Mouse (Mus musculus): ENCODE results near the gene Mapre3. TPM values are rescaled to one million over a fixed set of nuclear protein-coding genes. Genes with fewer than 3 reads are reported as not detected.

Gene Mapre3
- polyA plus RNA-seq, 1 experiment from 2014 or later: 40.5 TPM

DNA sequence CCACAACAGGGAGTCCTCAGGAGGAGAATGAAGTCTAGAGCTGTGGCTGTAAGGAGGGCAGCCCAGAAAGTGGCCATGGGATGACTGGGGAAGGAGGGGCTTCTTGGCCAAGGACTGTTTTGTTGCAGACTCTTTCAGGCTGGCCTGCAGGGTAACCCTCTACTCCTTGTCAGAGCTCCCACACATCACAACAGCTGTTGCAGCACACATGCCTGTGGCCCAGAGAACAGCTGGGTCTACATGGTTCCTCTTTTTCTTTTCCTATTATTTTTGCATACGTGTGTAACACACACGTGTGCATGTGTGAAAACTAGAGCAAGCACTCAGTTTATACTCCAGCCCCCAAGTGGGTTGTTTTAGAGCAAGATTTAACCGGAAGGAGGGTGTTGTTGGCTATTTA lies 52.4 kb downstream of the Mapre3 start:
- H3K4me1 ChIP-seq (ENCODE audit: control insufficient read depth, insufficient read depth, low read length): peaks cover 7% of the 10 kb centered on the region
- no peak overlapping the region for H3K4me3 ChIP-seq (ENCODE audit: low read depth, low read length)
- WGBS: 89% methylated on average over 3 of the region's 3 CpGs
- no peak overlapping the region for H3K4me2 ChIP-seq
- H3K36me3 ChIP-seq (ENCODE audit: control insufficient read depth, insufficient read depth, low read length): peaks cover 5% of the 10 kb centered on the region
- DNase-seq (ENCODE audit: low spot score, missing footprints): no peak
- H3K27me3 ChIP-seq (ENCODE audit: control insufficient read depth, insufficient read depth, low read length): no peaks in the 10 kb centered on the region
- H3K9ac ChIP-seq (ENCODE audit: low read length): no peak overlapping the region
- no peaks in the 10 kb centered on the region for H3K9me3 ChIP-seq (ENCODE audit: control insufficient read depth, low read length)
- no peak for ATAC-seq (ENCODE audit: low FRiP score)
- H3K27ac ChIP-seq (ENCODE audit: low read depth, low read length): no peak overlapping the region

- no peak for DNase-seq (ENCODE audit: low spot score, missing footprints)
- H3K36me3 ChIP-seq (ENCODE audit: control insufficient read depth, insufficient read depth, low read length): peaks cover 10% of the 10 kb centered on the region
- H3K9me3 ChIP-seq (ENCODE audit: control insufficient read depth, low read length): no peaks in the 10 kb centered on the region
- peaks cover 7% of the 10 kb centered on the region for H3K4me1 ChIP-seq (ENCODE audit: control insufficient read depth, insufficient read depth, low read length)
- H3K27ac ChIP-seq (ENCODE audit: low read depth, low read length): no peak within 1 kb of the TSS
- WGBS: 93% methylated on average over 3 of the region's 3 CpGs
- H3K9ac ChIP-seq (ENCODE audit: low read length): no peak within 1 kb of the TSS
- no peak within 1 kb of the TSS for H3K4me3 ChIP-seq (ENCODE audit: low read depth, low read length)
- no peaks in the 10 kb centered on the region for H3K27me3 ChIP-seq (ENCODE audit: control insufficient read depth, insufficient read depth, low read length)
- ATAC-seq (ENCODE audit: low FRiP score): no peak
- H3K4me2 ChIP-seq: no peak within 1 kb of the TSS
These were observed 53.3 kb downstream of the Mapre3 start, which contains the start of gene Tmem214 for GRCm38 (mm10) chr5:30867712-30868111. Gene Tmem214, plus strand, starts transcription at chr5:30868012.

GRCm38 (mm10) chr5:30868981-30869380 lies 54.5 kb downstream of the Mapre3 start:
- DNase-seq (ENCODE audit: low spot score, missing footprints): peak; percentile 95
- no peak overlapping the region for H3K27ac ChIP-seq (ENCODE audit: low read depth, low read length)
- no peaks in the 10 kb centered on the region for H3K9me3 ChIP-seq (ENCODE audit: control insufficient read depth, low read length)
- peak overlapping the region; percentile 88 for H3K9ac ChIP-seq (ENCODE audit: low read length)
- H3K4me3 ChIP-seq (ENCODE audit: low read depth, low read length): peak overlapping the region; percentile 94
- WGBS: 24% methylated on average over 9 of the region's 9 CpGs
- H3K4me2 ChIP-seq: peak overlapping the region; percentile 72
- H3K4me1 ChIP-seq (ENCODE audit: control insufficient read depth, insufficient read depth, low read length): peaks cover 7% of the 10 kb centered on the region
- no peaks in the 10 kb centered on the region for H3K27me3 ChIP-seq (ENCODE audit: control insufficient read depth, insufficient read depth, low read length)
- peak; percentile 49 for ATAC-seq (ENCODE audit: low FRiP score)
- H3K36me3 ChIP-seq (ENCODE audit: control insufficient read depth, insufficient read depth, low read length): peaks cover 16% of the 10 kb centered on the region

- Histone ChIP-seq H3K36me3 (ENCODE audit: control insufficient read depth, insufficient read depth, low read length) (peaks cover 20% of the 10 kb centered on the region), H3K4me3 (ENCODE audit: low read depth, low read length) (peak overlapping the region; percentile 94), H3K4me2 (peak overlapping the region; percentile 72), H3K27me3 (ENCODE audit: control insufficient read depth, insufficient read depth, low read length) (no peaks in the 10 kb centered on the region), H3K27ac (ENCODE audit: low read depth, low read length) (no peak overlapping the region), H3K4me1 (ENCODE audit: control insufficient read depth, insufficient read depth, low read length) (peaks cover 7% of the 10 kb centered on the region), H3K9ac (ENCODE audit: low read length) (peak overlapping the region; percentile 88), H3K9me3 (ENCODE audit: control insufficient read depth, low read length) (no peaks in the 10 kb centered on the region)
- under 1% methylated on average over 63 of the region's 63 CpGs for WGBS
- ATAC-seq (ENCODE audit: low FRiP score) (peak; percentile 92), DNase-seq (ENCODE audit: low spot score, missing footprints) (peak; percentile 98)
These were observed 55.1 kb downstream of the Mapre3 start for GRCm38 (mm10) chr5:30869405-30870130.

GRCm38 (mm10) chr5:30870131-30870406 lies 55.6 kb downstream of the Mapre3 start:
- H3K36me3 ChIP-seq (ENCODE audit: control insufficient read depth, insufficient read depth, low read length): peaks cover 20% of the 10 kb centered on the region

GRCm38 (mm10) chr5:30872574-30872973 lies 58.1 kb downstream of the Mapre3 start:
- Histone ChIP-seq H3K4me3 (ENCODE audit: low read depth, low read length) (no peak overlapping the region), H3K36me3 (ENCODE audit: control insufficient read depth, insufficient read depth, low read length) (peaks cover 36% of the 10 kb centered on the region), H3K9ac (ENCODE audit: low read length) (no peak overlapping the region), H3K27me3 (ENCODE audit: control insufficient read depth, insufficient read depth, low read length) (no peaks in the 10 kb centered on the region), H3K4me1 (ENCODE audit: control insufficient read depth, insufficient read depth, low read length) (peaks cover 7% of the 10 kb centered on the region), H3K9me3 (ENCODE audit: control insufficient read depth, low read length) (no peaks in the 10 kb centered on the region), H3K4me2 (no peak overlapping the region), H3K27ac (ENCODE audit: low read depth, low read length) (no peak overlapping the region)
- WGBS: 87% methylated on average over 9 of the region's 9 CpGs
- DNase-seq (ENCODE audit: low spot score, missing footprints) (no peak), ATAC-seq (ENCODE audit: low FRiP score) (no peak)

More at GRCm38 (mm10) chr5:30870131-30870406, 55.6 kb downstream of the Mapre3 start:
- Histone ChIP-seq H3K4me2 (peak overlapping the region; percentile 72), H3K27me3 (ENCODE audit: control insufficient read depth, insufficient read depth, low read length) (no peaks in the 10 kb centered on the region), H3K9me3 (ENCODE audit: control insufficient read depth, low read length) (no peaks in the 10 kb centered on the region), H3K4me1 (ENCODE audit: control insufficient read depth, insufficient read depth, low read length) (peaks cover 7% of the 10 kb centered on the region), H3K9ac (ENCODE audit: low read length) (peak overlapping the region; percentile 88), H3K4me3 (ENCODE audit: low read depth, low read length) (peak overlapping the region; percentile 94), H3K27ac (ENCODE audit: low read depth, low read length) (no peak overlapping the region)
- DNase-seq (ENCODE audit: low spot score, missing footprints) (no peak), ATAC-seq (ENCODE audit: low FRiP score) (no peak)
- WGBS: 32% methylated on average over 2 of the region's 2 CpGs

- Histone ChIP-seq H3K36me3 (ENCODE audit: control insufficient read depth, insufficient read depth, low read length) (peaks cover 38% of the 10 kb centered on the region), H3K27ac (ENCODE audit: low read depth, low read length) (no peak overlapping the region), H3K4me3 (ENCODE audit: low read depth, low read length) (no peak overlapping the region), H3K27me3 (ENCODE audit: control insufficient read depth, insufficient read depth, low read length) (no peaks in the 10 kb centered on the region), H3K9me3 (ENCODE audit: control insufficient read depth, low read length) (no peaks in the 10 kb centered on the region), H3K4me2 (no peak overlapping the region), H3K9ac (ENCODE audit: low read length) (no peak overlapping the region), H3K4me1 (ENCODE audit: control insufficient read depth, insufficient read depth, low read length) (peaks cover 7% of the 10 kb centered on the region)
- 91% methylated on average over 7 of the region's 7 CpGs for WGBS
- no peak for ATAC-seq (ENCODE audit: low FRiP score)
- DNase-seq (ENCODE audit: low spot score, missing footprints): no peak
These were observed 59.9 kb downstream of the Mapre3 start for GRCm38 (mm10) chr5:30874365-30874764.

DNA sequence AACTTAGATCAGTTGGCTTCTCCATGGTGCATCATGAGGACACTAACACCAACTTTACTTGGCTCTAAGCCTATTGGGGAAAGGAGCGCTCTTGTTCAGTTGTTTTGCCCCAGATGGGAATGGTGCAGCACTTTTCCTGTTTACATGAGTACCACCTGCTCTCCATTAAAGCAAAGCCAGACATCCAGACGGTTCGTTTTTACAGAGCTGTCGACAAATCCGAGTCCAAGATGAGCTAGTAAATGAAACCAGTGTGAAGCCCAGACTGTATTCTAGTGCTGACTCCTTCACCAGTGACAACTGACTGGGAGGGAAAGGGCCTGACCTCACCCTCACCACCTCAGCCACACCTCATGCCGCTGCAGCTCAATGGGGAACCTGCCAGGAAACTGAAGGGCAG lies 64.2 kb downstream of the Mapre3 start:
- no peaks in the 10 kb centered on the region for H3K27me3 ChIP-seq (ENCODE audit: control insufficient read depth, insufficient read depth, low read length)
- H3K9ac ChIP-seq (ENCODE audit: low read length): no peak overlapping the region
- H3K9me3 ChIP-seq (ENCODE audit: control insufficient read depth, low read length): no peaks in the 10 kb centered on the region
- H3K36me3 ChIP-seq (ENCODE audit: control insufficient read depth, insufficient read depth, low read length): peaks cover 25% of the 10 kb centered on the region
- H3K4me1 ChIP-seq (ENCODE audit: control insufficient read depth, insufficient read depth, low read length): no peaks in the 10 kb centered on the region
- H3K4me3 ChIP-seq (ENCODE audit: low read depth, low read length): no peak overlapping the region
- no peak overlapping the region for H3K27ac ChIP-seq (ENCODE audit: low read depth, low read length)
- DNase-seq (ENCODE audit: low spot score, missing footprints): no peak
- ATAC-seq (ENCODE audit: low FRiP score): no peak
- no peak overlapping the region for H3K4me2 ChIP-seq
- WGBS: 67% methylated on average over 6 of the region's 6 CpGs

- Histone ChIP-seq H3K4me2 (no peak overlapping the region), H3K4me3 (ENCODE audit: low read depth, low read length) (no peak overlapping the region), H3K4me1 (ENCODE audit: control insufficient read depth, insufficient read depth, low read length) (no peaks in the 10 kb centered on the region), H3K9ac (ENCODE audit: low read length) (no peak overlapping the region), H3K9me3 (ENCODE audit: control insufficient read depth, low read length) (no peaks in the 10 kb centered on the region), H3K27me3 (ENCODE audit: control insufficient read depth, insufficient read depth, low read length) (no peaks in the 10 kb centered on the region), H3K27ac (ENCODE audit: low read depth, low read length) (no peak overlapping the region), H3K36me3 (ENCODE audit: control insufficient read depth, insufficient read depth, low read length) (peaks cover 21% of the 10 kb centered on the region)
- DNase-seq (ENCODE audit: low spot score, missing footprints): no peak
- WGBS: 85% methylated on average over 5 of the region's 5 CpGs
- no peak for ATAC-seq (ENCODE audit: low FRiP score)
These were observed 65.0 kb downstream of the Mapre3 start for GRCm38 (mm10) chr5:30879347-30879943.
